Mouse (Mus musculus): ENCODE measurements around the gene Nr6a1. TPM values are rescaled to one million over a fixed set of nuclear protein-coding genes. Genes with fewer than 3 reads are reported as not detected.

Nr6a1 gene
- 8.2 TPM for polyA plus RNA-seq (2014; fragmentation: Illumina TruSeq; extraction: RNeasy Lipid Tissue Mini Kit (QIAGEN cat#74804); ENCODE audit: low read depth, low replicate concordance)

GRCm38 (mm10) chr2:38927115-38927979, at the start of gene Nr6a1:
Nr6a1 (minus strand) TSS chr2:38927688.

GRCm38 (mm10) chr2:38931851-38932667, 4.6 kb upstream of the Nr6a1 start, which contains the start of gene Olfml2a:
Olfml2a (plus strand) TSS chr2:38931978.

GRCm38 (mm10) chr2:38714324-38714723, 213.2 kb downstream of the Nr6a1 start, which contains the start of gene Nr5a1:
Nr5a1 (minus strand) TSS chr2:38714542.

Other genes starting within 250 kb of the Nr6a1 start
- gene Nr5a1, start 213.1 kb downstream of the Nr6a1 start, polyA plus RNA-seq (2014; fragmentation: Illumina TruSeq; extraction: RNeasy Lipid Tissue Mini Kit (QIAGEN cat#74804); ENCODE audit: low read depth, low replicate concordance), result not detected
- gene Olfml2a, start 4.3 kb upstream of the Nr6a1 start, polyA plus RNA-seq (2014; fragmentation: Illumina TruSeq; extraction: RNeasy Lipid Tissue Mini Kit (QIAGEN cat#74804); ENCODE audit: low read depth, low replicate concordance), result 2.6 TPM
- 1.0 TPM for gene Wdr38, start 69.8 kb upstream of the Nr6a1 start, polyA plus RNA-seq (2014; fragmentation: Illumina TruSeq; extraction: RNeasy Lipid Tissue Mini Kit (QIAGEN cat#74804); ENCODE audit: low read depth, low replicate concordance)
- 136 TPM for gene Arpc5l, start 77.7 kb upstream of the Nr6a1 start, polyA plus RNA-seq (2014; fragmentation: Illumina TruSeq; extraction: RNeasy Lipid Tissue Mini Kit (QIAGEN cat#74804); ENCODE audit: low read depth, low replicate concordance)
- gene Rpl35, start 77.9 kb upstream of the Nr6a1 start, polyA plus RNA-seq (2014; fragmentation: Illumina TruSeq; extraction: RNeasy Lipid Tissue Mini Kit (QIAGEN cat#74804); ENCODE audit: low read depth, low replicate concordance), result 95.4 TPM
- gene Golga1, start 137.9 kb upstream of the Nr6a1 start, polyA plus RNA-seq (2014; fragmentation: Illumina TruSeq; extraction: RNeasy Lipid Tissue Mini Kit (QIAGEN cat#74804); ENCODE audit: low read depth, low replicate concordance), result 80.9 TPM

Data from sigmoid colon, adult 10 weeks (tissue).